13 mouse cellular contexts compared by ENCODE assay signal in the genomic region with DNA sequence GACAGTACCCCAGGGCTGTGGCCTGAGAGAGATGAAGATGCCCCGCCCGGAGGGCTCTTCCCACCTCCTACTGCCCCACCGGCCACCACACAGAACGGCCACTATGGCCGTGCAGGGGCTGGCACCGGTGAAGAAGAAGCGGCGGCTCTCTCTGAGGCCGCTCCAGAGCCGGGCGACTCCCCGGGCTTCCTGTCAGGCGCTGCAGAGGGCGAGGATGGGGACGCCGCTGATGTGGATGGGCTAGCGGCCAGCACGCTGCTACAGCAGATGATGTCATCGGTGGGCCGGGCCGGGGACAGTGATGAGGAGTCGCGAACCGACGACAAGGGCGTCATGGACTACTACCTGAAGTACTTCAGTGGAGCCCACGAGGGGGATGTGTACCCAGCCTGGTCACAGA. TPM values are rescaled to one million over a fixed set of nuclear protein-coding genes. Genes with fewer than 3 reads are reported as not detected.
DNase-seq lines count a peak whose midpoint lies in the region; ATAC-seq and TF ChIP-seq lines count a peak whose summit lies in the region.
"Had no signal": no experiment of that assay in that cellular context is flagged by ENCODE, and none has a peak within 500 bp of the region (broad histone marks: within the 10 kb centered on the region; RNA-seq: fewer than 3 reads in every experiment).

No protein-coding gene starts in this region.

- TF ChIP-seq POLR2A in ES-Bruce4 (IDR thresholded peaks at IDR 0.05; ENCODE audit: insufficient read depth, low read length) = no peak

- H3K27ac ChIP-seq in kidney, embryonic 15.5 days = no peak overlapping the region
- H3K27ac ChIP-seq in ES-Bruce4 (ENCODE audit: insufficient read depth, low read length) = peak overlapping the region; percentile 22
- H3K27ac ChIP-seq in intestine, embryonic 15.5 days = peak overlapping the region; percentile 77; the same call in 1 of the 2 replicates
- H3K27ac ChIP-seq in liver, embryonic 12.5 days = no peak overlapping the region
- H3K27ac ChIP-seq: embryonic facial prominence, embryonic 15.5 days; neural tube, embryonic 12.5 days had no signal

- 84% methylated on average over 27 of the region's 27 CpGs for WGBS in kidney, embryonic 15.5 days
- 89% methylated on average over 27 of the region's 27 CpGs for WGBS in intestine, embryonic 15.5 days
- 89% methylated on average over 27 of the region's 27 CpGs for WGBS in liver, embryonic 12.5 days (ENCODE audit: insufficient replicate concordance)

- no peak overlapping the region for H3K9ac ChIP-seq in kidney, embryonic 15.5 days
- H3K9ac ChIP-seq in ES-Bruce4 (ENCODE audit: low read depth, poor library complexity, severe bottlenecking) = peak overlapping the region; percentile 69
- no peak overlapping the region; the same call in 1 of the 2 replicates for H3K9ac ChIP-seq in intestine, embryonic 15.5 days
- H3K9ac ChIP-seq in liver, embryonic 12.5 days = no peak overlapping the region
- H3K9ac ChIP-seq: embryonic facial prominence, embryonic 15.5 days; neural tube, embryonic 12.5 days had no signal

- H3K27me3 ChIP-seq in kidney, embryonic 15.5 days = no peaks in the 10 kb centered on the region
- no peaks in the 10 kb centered on the region for H3K27me3 ChIP-seq in E14TG2a.4 (ENCODE audit: insufficient read depth, low read length)
- no peaks in the 10 kb centered on the region for H3K27me3 ChIP-seq in ES-Bruce4 (ENCODE audit: control insufficient read depth, insufficient read depth, low read length, poor library complexity, severe bottlenecking)
- H3K27me3 ChIP-seq in intestine, embryonic 15.5 days (replicated peaks) = no peaks in the 10 kb centered on the region
- no peaks in the 10 kb centered on the region for H3K27me3 ChIP-seq in liver, embryonic 12.5 days (replicated peaks)
- H3K27me3 ChIP-seq: embryonic facial prominence, embryonic 15.5 days; neural tube, embryonic 12.5 days had no signal

- intact Hi-C loops in left cerebral cortex, postnatal 25 days (cut with DNase I) = no loop called here

- TF ChIP-seq CTCF in E14TG2a.4 (conservative IDR thresholded peaks at IDR 0.05; ENCODE audit: low read length) (no peak), ES-Bruce4 (IDR thresholded peaks at IDR 0.05; ENCODE audit: low read depth, low read length) (no peak)

- H3K36me3 ChIP-seq in kidney, embryonic 15.5 days = peaks cover 72% of the 10 kb centered on the region
- H3K36me3 ChIP-seq in E14TG2a.4 (ENCODE audit: insufficient read depth, low read length) (peaks cover 67% of the 10 kb centered on the region), ES-Bruce4 (ENCODE audit: control insufficient read depth, insufficient read depth, low read length, poor library complexity, severe bottlenecking) (peaks cover 31% of the 10 kb centered on the region)
- peaks cover 58% of the 10 kb centered on the region for H3K36me3 ChIP-seq in intestine, embryonic 15.5 days
- peaks cover 100% of the 10 kb centered on the region for H3K36me3 ChIP-seq in liver, embryonic 12.5 days

- no peak overlapping the region for H3K4me3 ChIP-seq in kidney, embryonic 15.5 days (replicated peaks)
- H3K4me3 ChIP-seq in E14TG2a.4 (replicated peaks; ENCODE audit: low read length) = peak overlapping the region; percentile 92
- H3K4me3 ChIP-seq in ES-Bruce4 (ENCODE audit: low read depth, low read length) = peak overlapping the region; percentile 26
- no peak overlapping the region for H3K4me3 ChIP-seq in intestine, embryonic 15.5 days (replicated peaks)
- H3K4me3 ChIP-seq in liver, embryonic 12.5 days = no peak overlapping the region
- H3K4me3 ChIP-seq: embryonic facial prominence, embryonic 15.5 days; neural tube, embryonic 12.5 days had no signal

- TF ChIP-seq EP300 in ES-Bruce4 (IDR thresholded peaks at IDR 0.05; ENCODE audit: insufficient read depth, low read depth, low read length) = no peak

- no peak for ATAC-seq in kidney, embryonic 15.5 days (replicated peaks; ENCODE audit: low FRiP score)
- no peak for ATAC-seq in intestine, embryonic 15.5 days
- ATAC-seq in liver, embryonic 12.5 days = no peak
- ATAC-seq: forebrain, embryonic 14.5 days had no signal

- peaks cover 34% of the 10 kb centered on the region for H3K4me1 ChIP-seq in kidney, embryonic 15.5 days
- peaks cover 97% of the 10 kb centered on the region for H3K4me1 ChIP-seq in E14TG2a.4 (replicated peaks; ENCODE audit: low read depth, low read length)
- H3K4me1 ChIP-seq in ES-Bruce4 (ENCODE audit: control insufficient read depth, insufficient read depth, low read length) = no peaks in the 10 kb centered on the region
- H3K4me1 ChIP-seq in intestine, embryonic 15.5 days (replicated peaks) = peaks cover 54% of the 10 kb centered on the region
- H3K4me1 ChIP-seq in liver, embryonic 12.5 days = peaks cover 73% of the 10 kb centered on the region

- peak; percentile 36 for DNase-seq in kidney, adult 18-20 months
- DNase-seq in left cerebral cortex, postnatal 25 days (ENCODE audit: low spot score in 2 of 2) = no peak
- no peak for DNase-seq in layer of hippocampus, adult 18-20 months (ENCODE audit: low spot score in 2 of 2)
- DNase-seq: cerebellum, postnatal 36 days; gastrocnemius, postnatal 14 days had no signal

- no peaks in the 10 kb centered on the region for H3K9me3 ChIP-seq in kidney, embryonic 15.5 days (replicated peaks)
- H3K9me3 ChIP-seq in E14TG2a.4 (ENCODE audit: low read length) = no peaks in the 10 kb centered on the region
- no peaks in the 10 kb centered on the region for H3K9me3 ChIP-seq in ES-Bruce4 (replicated peaks; ENCODE audit: control insufficient read depth, insufficient read depth, low read length, poor library complexity, severe bottlenecking)
- no peaks in the 10 kb centered on the region for H3K9me3 ChIP-seq in intestine, embryonic 15.5 days
- no peaks in the 10 kb centered on the region for H3K9me3 ChIP-seq in liver, embryonic 12.5 days (replicated peaks)
- H3K9me3 ChIP-seq: embryonic facial prominence, embryonic 15.5 days; neural tube, embryonic 12.5 days had no signal

- no peak overlapping the region for H3K4me2 ChIP-seq in kidney, embryonic 15.5 days
- H3K4me2 ChIP-seq in intestine, embryonic 15.5 days (replicated peaks) = no peak overlapping the region
- H3K4me2 ChIP-seq in liver, embryonic 12.5 days = no peak overlapping the region
- H3K4me2 ChIP-seq: embryonic facial prominence, embryonic 15.5 days; neural tube, embryonic 12.5 days had no signal

RNA-seq across cellular contexts. Expression of a gene that starts 9.6 kb away (rescaled TPM):
- 25.6 and 26.6 TPM in 2 replicates for polyA plus RNA-seq in kidney, embryonic 15.5 days (2015; fragmentation: Nextera tagmentation; extraction: Ambion mirVana)
- 12.6 and 14.4 TPM in 2 replicates for polyA plus RNA-seq in ES-Bruce4 (2011; ENCODE audit: insufficient read depth, insufficient read length, low read depth, missing spikeins)
- 52.5 and 53.0 TPM in 2 replicates for polyA plus RNA-seq in intestine, embryonic 15.5 days (2015; fragmentation: Nextera tagmentation; extraction: Ambion mirVana)
- 100 to 1,000 TPM; 114 TPM for total RNA-seq in left cerebral cortex, postnatal 25 days (2021)
- total RNA-seq in layer of hippocampus, adult 18-20 months (2021) = 100 to 1,000 TPM; 122 to 126 TPM
- 74.0 and 76.0 TPM in 2 replicates for polyA plus RNA-seq in liver, embryonic 12.5 days (2016; fragmentation: Nextera tagmentation; extraction: Ambion mirVana)

RNA-seq across cellular contexts. Expression of a gene that starts 23.1 kb away (rescaled TPM):
- polyA plus RNA-seq in kidney, embryonic 15.5 days (2015; fragmentation: Nextera tagmentation; extraction: Ambion mirVana) = 48.6 and 51.2 TPM in 2 replicates
- polyA plus RNA-seq in ES-Bruce4 (2011; ENCODE audit: insufficient read depth, insufficient read length, low read depth, missing spikeins) = 36.8 and 44.9 TPM in 2 replicates
- polyA plus RNA-seq in intestine, embryonic 15.5 days (2015; fragmentation: Nextera tagmentation; extraction: Ambion mirVana) = 47.2 and 58.4 TPM in 2 replicates
- 10 to 100 TPM; 26.6 to 28.7 TPM for total RNA-seq in left cerebral cortex, postnatal 25 days (2021)
- total RNA-seq in layer of hippocampus, adult 18-20 months (2021) = 10 to 100 TPM; 27.5 to 30.8 TPM
- polyA plus RNA-seq in liver, embryonic 12.5 days (2016; fragmentation: Nextera tagmentation; extraction: Ambion mirVana) = 28.9 and 29.7 TPM in 2 replicates

RNA-seq across cellular contexts. Expression of a gene that starts 31.8 kb away (rescaled TPM):
- polyA plus RNA-seq in kidney, embryonic 15.5 days (2015; fragmentation: Nextera tagmentation; extraction: Ambion mirVana) = 563 and 597 TPM in 2 replicates
- polyA plus RNA-seq in ES-Bruce4 (2011; ENCODE audit: insufficient read depth, insufficient read length, low read depth, missing spikeins) = 2,442 and 2,478 TPM in 2 replicates
- polyA plus RNA-seq in intestine, embryonic 15.5 days (2015; fragmentation: Nextera tagmentation; extraction: Ambion mirVana) = 515 and 540 TPM in 2 replicates
- total RNA-seq in left cerebral cortex, postnatal 25 days (2021) = 100 to 1,000 TPM; 854 to 872 TPM
- 100 to 1,000 TPM; 907 to 934 TPM for total RNA-seq in layer of hippocampus, adult 18-20 months (2021)
- 440 and 450 TPM in 2 replicates for polyA plus RNA-seq in liver, embryonic 12.5 days (2016; fragmentation: Nextera tagmentation; extraction: Ambion mirVana)

RNA-seq across cellular contexts. Expression of a gene that starts 38.1 kb away (rescaled TPM):
- polyA plus RNA-seq in kidney, embryonic 15.5 days (2015; fragmentation: Nextera tagmentation; extraction: Ambion mirVana) = 41.0 and 47.9 TPM in 2 replicates
- polyA plus RNA-seq in ES-Bruce4 (2011; ENCODE audit: insufficient read depth, insufficient read length, low read depth, missing spikeins) = 61.2 and 64.8 TPM in 2 replicates
- 56.6 and 62.7 TPM in 2 replicates for polyA plus RNA-seq in intestine, embryonic 15.5 days (2015; fragmentation: Nextera tagmentation; extraction: Ambion mirVana)
- total RNA-seq in left cerebral cortex, postnatal 25 days (2021) = 10 to 100 TPM; 71.3 to 77.7 TPM
- 10 to 100 TPM; 71.9 to 76.4 TPM for total RNA-seq in layer of hippocampus, adult 18-20 months (2021)
- 41.7 TPM in 2 replicates for polyA plus RNA-seq in liver, embryonic 12.5 days (2016; fragmentation: Nextera tagmentation; extraction: Ambion mirVana)

RNA-seq across cellular contexts. Expression of a gene that starts 39.0 kb away (rescaled TPM):
- polyA plus RNA-seq in kidney, embryonic 15.5 days (2015; fragmentation: Nextera tagmentation; extraction: Ambion mirVana) = 182 and 202 TPM in 2 replicates
- polyA plus RNA-seq in ES-Bruce4 (2011; ENCODE audit: insufficient read depth, insufficient read length, low read depth, missing spikeins) = 46.3 and 53.0 TPM in 2 replicates
- polyA plus RNA-seq in intestine, embryonic 15.5 days (2015; fragmentation: Nextera tagmentation; extraction: Ambion mirVana) = 190 and 208 TPM in 2 replicates
- 100 to 1,000 TPM; 122 to 124 TPM for total RNA-seq in left cerebral cortex, postnatal 25 days (2021)
- 100 to 1,000 TPM; 130 to 136 TPM for total RNA-seq in layer of hippocampus, adult 18-20 months (2021)
- 167 and 168 TPM in 2 replicates for polyA plus RNA-seq in liver, embryonic 12.5 days (2016; fragmentation: Nextera tagmentation; extraction: Ambion mirVana)

Comparison
In these comparisons a context has a peak if more than half of its experiments do, and no peak if none do; other contexts are left out.
1. H3K27ac ChIP-seq: peak in ES-Bruce4 (single experiment) and intestine, embryonic 15.5 days (single experiment); none in kidney, embryonic 15.5 days (single experiment) and liver, embryonic 12.5 days (single experiment).
2. H3K4me3 ChIP-seq: peak in E14TG2a.4 (single experiment) and ES-Bruce4 (single experiment); none in kidney, embryonic 15.5 days (single experiment), intestine, embryonic 15.5 days (single experiment) and liver, embryonic 12.5 days (single experiment).